Mouse (Mus musculus): ENCODE measurements around the gene Ehd4. TPM values are rescaled to one million over a fixed set of nuclear protein-coding genes. Genes with fewer than 3 reads are reported as not detected.

Ehd4 gene
- polyA plus RNA-seq, 1 experiment from 2014 or later: 18.3 TPM

DNA sequence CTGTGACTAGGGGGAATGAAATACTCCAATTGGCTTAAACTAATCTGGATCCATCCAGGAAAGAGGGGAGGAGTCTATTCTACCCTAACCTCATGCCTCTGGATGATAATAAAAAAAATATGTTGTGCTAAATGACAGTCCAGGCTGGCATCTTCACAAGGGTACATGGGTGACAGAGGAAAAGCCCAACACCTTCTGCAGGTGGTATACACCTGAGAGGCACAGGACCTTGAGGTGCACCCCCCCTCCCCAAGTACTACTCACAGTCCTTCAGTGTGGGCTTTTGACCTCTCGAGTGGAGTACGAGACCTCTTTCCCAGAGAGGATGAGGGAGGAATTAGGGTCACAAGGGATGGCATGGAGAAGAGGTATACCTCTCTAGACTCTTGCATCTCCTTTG, 66.5 kb downstream of the Ehd4 start:
- H3K4me3 ChIP-seq (ENCODE audit: low read depth, low read length): no peak overlapping the region
- H3K9ac ChIP-seq (ENCODE audit: low read depth, low read length): no peak overlapping the region
- 92% methylated on average over 2 of the region's 2 CpGs for WGBS
- H3K9me3 ChIP-seq (ENCODE audit: control insufficient read depth, low read length): no peaks in the 10 kb centered on the region
- H3K4me2 ChIP-seq (replicated peaks; ENCODE audit: low read depth, low read length): no peak overlapping the region
- H3K4me1 ChIP-seq (replicated peaks; ENCODE audit: control insufficient read depth, insufficient read depth, low read length): no peaks in the 10 kb centered on the region
- ATAC-seq (ENCODE audit: low FRiP score): no peak
- no peaks in the 10 kb centered on the region for H3K27me3 ChIP-seq (ENCODE audit: control insufficient read depth, insufficient read depth, low read length)
- DNase-seq (ENCODE audit: low spot score): no peak
- H3K27ac ChIP-seq (ENCODE audit: low read depth, low read length): no peak overlapping the region
- H3K36me3 ChIP-seq (ENCODE audit: control insufficient read depth, insufficient read depth, low read length): no peaks in the 10 kb centered on the region

DNA sequence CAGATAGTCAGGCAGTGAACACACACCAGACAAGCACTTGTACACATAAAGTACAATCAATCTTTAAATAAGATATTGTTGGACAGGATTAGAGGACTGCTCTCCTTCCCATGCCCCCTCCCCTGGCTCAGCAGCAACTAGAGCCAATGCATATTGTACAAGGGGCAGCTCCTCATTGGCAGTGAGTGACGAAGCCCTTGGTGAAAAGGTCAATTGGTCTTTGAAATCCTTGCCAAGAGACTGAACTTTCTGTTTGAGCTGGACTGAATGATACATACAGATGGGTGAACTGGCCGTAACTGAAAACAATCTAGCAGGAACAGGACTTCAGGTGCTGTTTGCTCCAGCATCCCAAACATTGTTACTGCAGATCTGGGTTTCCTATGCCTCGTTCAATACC, 67.0 kb downstream of the Ehd4 start:
- no peak overlapping the region for H3K27ac ChIP-seq (ENCODE audit: low read depth, low read length)
- DNase-seq (ENCODE audit: low spot score) (no peak), ATAC-seq (ENCODE audit: low FRiP score) (no peak)
- 86% methylated on average over 3 of the region's 3 CpGs for WGBS
- no peak overlapping the region for H3K9ac ChIP-seq (ENCODE audit: low read depth, low read length)
- H3K9me3 ChIP-seq (ENCODE audit: control insufficient read depth, low read length): no peaks in the 10 kb centered on the region
- no peaks in the 10 kb centered on the region for H3K4me1 ChIP-seq (replicated peaks; ENCODE audit: control insufficient read depth, insufficient read depth, low read length)
- H3K4me3 ChIP-seq (ENCODE audit: low read depth, low read length): no peak overlapping the region
- H3K36me3 ChIP-seq (ENCODE audit: control insufficient read depth, insufficient read depth, low read length): no peaks in the 10 kb centered on the region
- no peaks in the 10 kb centered on the region for H3K27me3 ChIP-seq (ENCODE audit: control insufficient read depth, insufficient read depth, low read length)
- no peak overlapping the region for H3K4me2 ChIP-seq (replicated peaks; ENCODE audit: low read depth, low read length)

DNA sequence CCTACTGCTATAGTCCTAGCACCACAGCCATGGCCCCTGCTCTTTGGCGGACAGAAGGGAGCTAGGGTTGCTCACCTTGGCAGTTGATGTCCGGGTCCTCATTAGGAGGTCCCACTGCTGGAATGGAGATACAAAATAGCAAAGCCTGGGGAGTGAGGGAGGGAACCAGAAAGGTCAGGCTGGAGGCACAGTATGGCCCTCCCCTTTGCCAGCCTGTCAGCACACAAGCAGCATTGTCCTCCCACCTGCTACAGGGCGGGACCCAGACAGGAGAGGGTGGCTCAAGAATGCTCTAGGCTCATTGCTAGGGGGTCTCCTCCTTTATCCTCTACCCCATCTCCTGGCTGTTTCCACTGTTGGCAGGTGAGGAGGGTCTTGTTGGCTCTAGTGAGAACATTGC, 68.4 kb downstream of the Ehd4 start:
- Histone ChIP-seq H3K27ac (ENCODE audit: low read depth, low read length) (no peak overlapping the region), H3K4me1 (replicated peaks; ENCODE audit: control insufficient read depth, insufficient read depth, low read length) (no peaks in the 10 kb centered on the region), H3K36me3 (ENCODE audit: control insufficient read depth, insufficient read depth, low read length) (no peaks in the 10 kb centered on the region), H3K4me3 (ENCODE audit: low read depth, low read length) (no peak overlapping the region), H3K9me3 (ENCODE audit: control insufficient read depth, low read length) (no peaks in the 10 kb centered on the region), H3K27me3 (ENCODE audit: control insufficient read depth, insufficient read depth, low read length) (no peaks in the 10 kb centered on the region), H3K9ac (ENCODE audit: low read depth, low read length) (no peak overlapping the region), H3K4me2 (replicated peaks; ENCODE audit: low read depth, low read length) (no peak overlapping the region)
- 87% methylated on average over 3 of the region's 3 CpGs for WGBS
- DNase-seq (ENCODE audit: low spot score): no peak
- ATAC-seq (ENCODE audit: low FRiP score): no peak

DNA sequence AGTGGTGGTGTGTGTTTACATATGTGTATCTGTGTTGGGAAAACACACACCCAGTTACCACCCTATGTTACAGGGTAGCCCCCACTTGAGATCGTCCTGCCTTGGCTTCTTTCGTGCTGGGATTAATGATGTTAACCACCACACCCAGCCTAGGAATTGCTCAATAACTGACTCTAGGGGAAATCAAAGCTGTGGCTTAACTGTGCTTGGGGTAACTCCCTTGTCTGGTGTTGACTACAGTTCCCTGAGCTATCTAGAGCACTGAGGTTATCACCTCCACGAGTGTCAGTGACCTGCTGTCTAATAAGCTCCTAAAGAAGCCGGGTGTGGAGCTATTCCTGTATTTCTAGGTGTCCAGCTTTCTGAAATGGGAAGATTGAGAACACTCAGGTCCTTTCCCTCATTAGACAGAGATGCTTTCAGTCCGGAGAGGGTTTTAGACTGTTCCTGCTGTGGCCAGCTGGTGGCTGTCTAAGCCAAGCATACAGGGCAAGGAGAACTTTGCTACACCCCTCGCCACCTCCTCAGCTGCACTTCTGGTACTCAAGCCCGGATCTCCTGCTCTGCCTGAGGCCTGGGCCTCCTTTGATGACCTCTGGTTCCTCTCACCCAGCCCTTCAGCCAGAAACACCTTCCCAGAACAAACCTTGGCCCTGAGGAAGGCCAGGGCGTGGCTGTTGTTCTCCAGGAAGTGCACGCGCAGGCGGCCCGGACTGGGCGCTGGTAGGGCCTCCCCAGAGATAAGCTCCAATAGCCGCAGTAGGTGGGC, 69.6 kb downstream of the Ehd4 start:
- no peak overlapping the region for H3K4me2 ChIP-seq (replicated peaks; ENCODE audit: low read depth, low read length)
- H3K4me3 ChIP-seq (ENCODE audit: low read depth, low read length): no peak overlapping the region
- ATAC-seq (ENCODE audit: low FRiP score): no peak
- H3K9me3 ChIP-seq (ENCODE audit: control insufficient read depth, low read length): no peaks in the 10 kb centered on the region
- H3K27me3 ChIP-seq (ENCODE audit: control insufficient read depth, insufficient read depth, low read length): no peaks in the 10 kb centered on the region
- DNase-seq (ENCODE audit: low spot score): no peak
- no peak overlapping the region for H3K9ac ChIP-seq (ENCODE audit: low read depth, low read length)
- 88% methylated on average over 14 of the region's 14 CpGs for WGBS
- no peaks in the 10 kb centered on the region for H3K4me1 ChIP-seq (replicated peaks; ENCODE audit: control insufficient read depth, insufficient read depth, low read length)
- H3K36me3 ChIP-seq (ENCODE audit: control insufficient read depth, insufficient read depth, low read length): no peaks in the 10 kb centered on the region
- H3K27ac ChIP-seq (ENCODE audit: low read depth, low read length): no peak overlapping the region

- H3K27ac ChIP-seq (ENCODE audit: low read depth, low read length): no peak overlapping the region
- no peaks in the 10 kb centered on the region for H3K4me1 ChIP-seq (replicated peaks; ENCODE audit: control insufficient read depth, insufficient read depth, low read length)
- H3K36me3 ChIP-seq (ENCODE audit: control insufficient read depth, insufficient read depth, low read length): no peaks in the 10 kb centered on the region
- ATAC-seq (ENCODE audit: low FRiP score) (no peak), DNase-seq (ENCODE audit: low spot score) (no peak)
- no peak overlapping the region for H3K9ac ChIP-seq (ENCODE audit: low read depth, low read length)
- no peaks in the 10 kb centered on the region for H3K9me3 ChIP-seq (ENCODE audit: control insufficient read depth, low read length)
- no peak overlapping the region for H3K4me2 ChIP-seq (replicated peaks; ENCODE audit: low read depth, low read length)
- H3K27me3 ChIP-seq (ENCODE audit: control insufficient read depth, insufficient read depth, low read length): peaks cover under 1% of the 10 kb centered on the region; the same call in 1 of the 2 replicates
- 64% methylated on average over 2 of the region's 2 CpGs for WGBS
- no peak overlapping the region for H3K4me3 ChIP-seq (ENCODE audit: low read depth, low read length)
These were observed 72.0 kb downstream of the Ehd4 start for GRCm38 (mm10) chr2:120082416-120082815.

GRCm38 (mm10) chr2:120076076-120076705, 78.2 kb downstream of the Ehd4 start:
- Histone ChIP-seq H3K4me2 (replicated peaks; ENCODE audit: low read depth, low read length) (peak overlapping the region; percentile 34), H3K4me1 (replicated peaks; ENCODE audit: control insufficient read depth, insufficient read depth, low read length) (no peaks in the 10 kb centered on the region; the same call in 1 of the 2 replicates), H3K27ac (ENCODE audit: low read depth, low read length) (no peak overlapping the region), H3K9ac (ENCODE audit: low read depth, low read length) (no peak overlapping the region; the same call in 1 of the 2 replicates), H3K27me3 (ENCODE audit: control insufficient read depth, insufficient read depth, low read length) (peaks cover 18% of the 10 kb centered on the region), H3K4me3 (ENCODE audit: low read depth, low read length) (peak overlapping the region; percentile 22), H3K36me3 (ENCODE audit: control insufficient read depth, insufficient read depth, low read length) (no peaks in the 10 kb centered on the region), H3K9me3 (ENCODE audit: control insufficient read depth, low read length) (no peaks in the 10 kb centered on the region)
- ATAC-seq (ENCODE audit: low FRiP score) (no peak), DNase-seq (ENCODE audit: low spot score) (peak; percentile 63)
- 3% methylated on average over 36 of the region's 36 CpGs for WGBS

DNA sequence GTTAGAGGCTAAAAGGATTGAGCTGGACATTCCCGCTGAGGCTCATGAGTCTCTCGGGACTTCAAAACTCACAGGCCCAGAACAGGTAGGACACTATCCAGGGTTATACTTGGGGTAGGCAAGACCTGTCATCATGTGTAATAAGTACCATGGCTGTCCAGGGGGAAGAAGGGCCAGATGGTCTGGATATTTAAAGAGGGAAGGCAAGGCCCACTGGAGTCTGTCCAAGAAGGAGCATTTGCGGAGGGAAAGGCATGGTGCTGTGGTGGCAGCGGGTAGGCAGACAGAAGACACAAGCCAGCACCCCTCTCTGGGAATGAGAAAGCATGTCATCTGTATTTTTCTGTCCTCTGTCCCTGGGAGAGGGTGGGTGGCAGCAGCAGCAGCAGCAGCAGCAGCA, 80.3 kb downstream of the Ehd4 start:
- WGBS: 92% methylated on average over 4 of the region's 4 CpGs
- peaks cover 18% of the 10 kb centered on the region for H3K27me3 ChIP-seq (ENCODE audit: control insufficient read depth, insufficient read depth, low read length)

DNA sequence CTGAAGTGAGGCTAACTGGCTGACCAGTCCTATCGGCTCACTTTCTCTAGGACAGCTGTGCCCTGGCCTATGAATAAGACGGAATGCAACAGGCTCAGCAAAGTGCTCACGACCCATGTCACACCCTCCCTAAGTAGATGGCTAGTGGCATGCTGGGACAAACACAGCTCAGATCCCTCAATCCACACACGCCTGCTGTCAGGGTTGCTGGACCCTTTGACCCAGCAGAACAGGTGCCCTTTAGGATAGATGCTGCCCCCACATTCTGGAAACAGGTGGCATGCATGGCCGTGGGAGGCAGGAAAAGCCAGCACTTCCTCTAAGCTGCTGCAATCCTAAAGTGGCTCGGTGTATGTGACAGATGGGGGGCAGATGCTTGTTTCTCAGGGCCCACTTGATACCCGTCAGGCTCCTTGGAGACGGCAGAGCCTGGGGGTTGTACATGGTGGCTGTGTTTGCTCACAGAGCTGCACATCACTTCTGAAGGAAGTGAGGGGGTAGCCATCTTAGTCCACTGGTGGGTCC, 84.9 kb downstream of the Ehd4 start:
- H3K27me3 ChIP-seq (ENCODE audit: control insufficient read depth, insufficient read depth, low read length): no peaks in the 10 kb centered on the region
- H3K9ac ChIP-seq (ENCODE audit: low read depth, low read length): 0 out of 2 replicates have a peak overlapping the region, but pooled peaks have one; percentile 15
- no peaks in the 10 kb centered on the region for H3K4me1 ChIP-seq (replicated peaks; ENCODE audit: control insufficient read depth, insufficient read depth, low read length)
- ATAC-seq (ENCODE audit: low FRiP score): 0 out of 2 replicates have a peak, but pooled peaks have one; percentile 7
- no peaks in the 10 kb centered on the region for H3K36me3 ChIP-seq (ENCODE audit: control insufficient read depth, insufficient read depth, low read length)
- WGBS: 72% methylated on average over 8 of the region's 8 CpGs
- H3K4me3 ChIP-seq (ENCODE audit: low read depth, low read length): no peak overlapping the region
- no peak overlapping the region for H3K4me2 ChIP-seq (replicated peaks; ENCODE audit: low read depth, low read length)
- H3K9me3 ChIP-seq (ENCODE audit: control insufficient read depth, low read length): no peaks in the 10 kb centered on the region
- no peak for DNase-seq (ENCODE audit: low spot score)
- no peak overlapping the region for H3K27ac ChIP-seq (ENCODE audit: low read depth, low read length)

More for the DNA sequence above, 80.3 kb downstream of the Ehd4 start:
- no peak overlapping the region for H3K4me3 ChIP-seq (ENCODE audit: low read depth, low read length)
- no peaks in the 10 kb centered on the region for H3K9me3 ChIP-seq (ENCODE audit: control insufficient read depth, low read length)
- no peak overlapping the region for H3K4me2 ChIP-seq (replicated peaks; ENCODE audit: low read depth, low read length)
- H3K36me3 ChIP-seq (ENCODE audit: control insufficient read depth, insufficient read depth, low read length): no peaks in the 10 kb centered on the region
- H3K27ac ChIP-seq (ENCODE audit: low read depth, low read length): no peak overlapping the region
- no peaks in the 10 kb centered on the region; the same call in 1 of the 2 replicates for H3K4me1 ChIP-seq (replicated peaks; ENCODE audit: control insufficient read depth, insufficient read depth, low read length)
- no peak for DNase-seq (ENCODE audit: low spot score)
- ATAC-seq (ENCODE audit: low FRiP score): no peak
- no peak overlapping the region for H3K9ac ChIP-seq (ENCODE audit: low read depth, low read length)

Measured in hindbrain, embryonic 11.5 days (tissue).